Mouse (Mus musculus) midbrain, embryonic 14.5 days (tissue): ENCODE measurements around the gene Ddb2. TPM values are rescaled to one million over a fixed set of nuclear protein-coding genes. Genes with fewer than 3 reads are reported as not detected.

Experiments
- ATAC-seq: fragments of 200-750 bp; cut with Nextera tagmentation; 2 replicates; pipeline ENCODE4 v1.8.0; 2017; ENCODE audit warnings: moderate number of reproducible peaks, moderate library complexity; ENCODE audit not compliant: low FRiP score, low TSS enrichment
- DNase-seq: peaks from one replicate; pipeline ENCODE4 v3.0.0-alpha.2; 2015
- H3K27ac ChIP-seq: fragments of 300-500 bp; sonication (generic); replicated peaks from 2 replicates; pipeline ENCODE4 v1.5.1; 2014; ENCODE audit warnings: mild to moderate bottlenecking, low read depth, low read length, moderate library complexity
- H3K27me3 ChIP-seq: fragments of 300-500 bp; sonication (generic); 2 replicates; pipeline ENCODE4 v1.6.1; 2014; ENCODE audit warnings: low read length, control low read depth, mixed read lengths; ENCODE audit not compliant: control insufficient read depth, insufficient read depth
- H3K36me3 ChIP-seq: fragments of 300-500 bp; sonication (generic); 2 replicates; pipeline ENCODE4 v1.6.1; 2014; ENCODE audit warnings: low read length, control low read depth; ENCODE audit not compliant: control insufficient read depth, insufficient read depth
- H3K4me1 ChIP-seq: fragments of 300-500 bp; sonication (generic); 2 replicates; pipeline ENCODE4 v1.6.1; 2014; ENCODE audit warnings: mild to moderate bottlenecking, antibody characterized with exemption, low read length, control low read depth; ENCODE audit not compliant: control insufficient read depth, insufficient read depth
- H3K4me2 ChIP-seq: fragments of 300-500 bp; sonication (generic); 2 replicates; pipeline ENCODE4 v1.6.1; 2014; ENCODE audit warnings: mild to moderate bottlenecking, low read length, moderate library complexity
- H3K4me3 ChIP-seq: fragments of 300-500 bp; sonication (generic); replicated peaks from 2 replicates; pipeline ENCODE4 v1.5.1; 2014; ENCODE audit warnings: low read depth, low read length
- H3K9ac ChIP-seq: fragments of 300-500 bp; sonication (generic); replicated peaks from 2 replicates; pipeline ENCODE4 v1.6.1; 2014; ENCODE audit warnings: mild to moderate bottlenecking, low read length, moderate library complexity
- H3K9me3 ChIP-seq: fragments of 300-500 bp; sonication (generic); 2 replicates; pipeline ENCODE4 v1.6.1; 2016; ENCODE audit warnings: low read length, control low read depth, mixed read lengths; ENCODE audit not compliant: control insufficient read depth
- WGBS: fragments of 180-500 bp; shearing (Covaris S2); extraction: QIAGEN DNeasy Blood & Tissue Kit; methylation state at CpG from one replicate; pipeline ENCODE4 v1.1.7; 2014; 5-methylcytosine and 5-hydroxymethylcytosine counted together
- polyA plus RNA-seq: library from polyadenylated mRNA; unstranded; fragments of >200 nt; fragmentation: Nextera tagmentation; extraction: Ambion mirVana; gene quantifications from 2 replicates; pipeline ENCODE4 v1.2.1, GENCODE M21; 2014

Ddb2 gene
- polyA plus RNA-seq, 1 experiment from 2014 or later, result 10.6 TPM

DNA sequence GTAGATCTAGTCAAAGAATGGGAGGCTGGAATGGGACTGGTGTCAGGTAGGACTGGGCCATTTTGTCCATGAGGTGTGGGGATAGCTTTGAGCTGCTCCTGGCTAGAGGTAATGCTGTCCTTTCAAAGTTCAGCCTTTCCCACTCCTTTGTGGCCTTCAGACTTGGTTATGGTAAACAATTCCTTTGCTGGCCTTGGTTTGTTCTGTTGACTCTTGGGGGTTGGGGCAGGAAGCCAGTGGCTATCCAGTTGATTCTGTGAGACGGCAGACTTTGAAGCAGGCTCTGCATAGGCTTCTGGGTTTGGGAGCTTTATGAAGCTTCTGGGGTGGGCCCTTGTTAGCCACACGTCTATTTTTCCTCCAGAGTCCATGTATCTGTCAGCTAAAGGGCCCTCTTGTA lies 31.9 kb upstream of the Ddb2 start:
- Histone ChIP-seq H3K27me3 (no peaks in the 10 kb centered on the region), H3K4me3 (no peak overlapping the region), H3K27ac (no peak overlapping the region), H3K4me2 (no peak overlapping the region), H3K36me3 (peaks cover 68% of the 10 kb centered on the region), H3K9ac (no peak overlapping the region), H3K9me3 (no peaks in the 10 kb centered on the region), H3K4me1 (peaks cover 15% of the 10 kb centered on the region)
- DNase-seq (no peak), ATAC-seq (no peak)
- WGBS, result 97% methylated on average over 2 of the region's 2 CpGs

DNA sequence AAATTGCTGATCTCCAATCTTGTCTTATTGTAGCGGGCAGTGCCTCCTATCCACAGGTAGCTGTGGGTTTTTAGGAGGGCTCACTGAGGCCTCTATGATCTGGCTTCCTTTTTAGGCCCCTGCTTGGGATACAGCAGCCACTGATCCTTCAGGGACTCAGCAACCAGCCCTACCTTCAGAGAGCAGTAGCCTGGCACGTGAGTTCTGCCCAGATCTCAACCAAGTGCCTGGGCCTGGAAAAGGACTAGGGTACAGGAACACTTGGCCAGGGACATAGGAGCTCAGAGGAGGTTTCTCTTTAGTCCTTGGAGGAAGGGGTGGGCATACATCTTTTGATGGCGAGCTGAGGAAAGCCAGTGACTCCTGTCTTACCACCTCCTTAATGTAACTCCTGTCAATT lies 31.3 kb upstream of the Ddb2 start:
- ATAC-seq (no peak), DNase-seq (no peak)
- WGBS, result 94% methylated on average over 3 of the region's 3 CpGs
- H3K4me3 ChIP-seq, result no peak overlapping the region
- peaks cover 62% of the 10 kb centered on the region for H3K36me3 ChIP-seq
- no peak overlapping the region for H3K9ac ChIP-seq
- no peaks in the 10 kb centered on the region for H3K27me3 ChIP-seq
- peaks cover 15% of the 10 kb centered on the region for H3K4me1 ChIP-seq
- no peak overlapping the region for H3K4me2 ChIP-seq
- no peaks in the 10 kb centered on the region for H3K9me3 ChIP-seq
- H3K27ac ChIP-seq, result no peak overlapping the region

DNA sequence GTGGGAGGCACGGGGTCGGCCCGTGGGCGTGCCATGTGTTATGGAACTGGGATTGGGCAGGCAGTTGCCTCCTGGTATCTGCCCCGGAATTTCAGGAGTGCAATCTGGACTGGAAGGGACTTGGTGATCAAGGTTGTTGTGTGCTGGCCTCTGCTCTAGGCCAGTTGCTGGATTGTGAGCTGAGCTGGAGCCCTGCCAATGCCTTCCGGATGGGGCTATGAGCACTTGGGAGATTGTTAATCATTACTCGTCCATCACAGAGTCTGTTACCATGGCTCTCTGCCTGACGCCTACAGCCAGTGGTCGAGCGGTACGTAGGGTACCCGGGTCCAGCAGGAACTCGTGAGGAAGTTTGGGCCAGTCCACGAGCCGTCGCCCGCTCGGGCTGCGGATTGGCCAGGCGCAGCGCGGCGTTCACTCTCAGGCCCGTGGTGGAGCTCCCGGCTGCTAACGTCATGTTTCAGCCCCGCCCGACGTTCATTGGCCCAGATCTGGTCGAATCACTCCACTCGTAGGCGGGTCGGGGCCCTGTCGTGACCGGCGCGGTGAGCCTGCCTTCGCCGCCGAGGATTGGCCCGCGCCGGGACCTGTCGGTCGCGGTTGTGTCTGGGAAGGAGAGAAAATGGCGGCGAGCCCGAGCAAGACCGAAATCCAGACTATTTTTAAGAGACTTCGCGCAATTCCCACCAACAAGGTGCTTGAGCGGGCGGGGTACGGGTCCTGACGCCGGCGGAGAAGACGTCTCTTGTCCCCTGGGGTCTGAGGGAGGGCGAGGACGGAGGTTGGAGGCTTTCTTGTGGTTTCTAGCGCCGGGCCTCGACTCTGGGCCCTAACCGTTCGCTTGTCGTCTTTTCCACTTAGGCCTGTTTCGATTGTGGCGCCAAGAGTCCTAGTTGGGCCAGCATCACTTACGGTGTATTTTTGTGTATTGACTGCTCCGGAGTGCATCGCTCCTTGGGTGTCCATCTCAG lies 28.2 kb upstream of the Ddb2 start, which contains the start of gene Arfgap2:
TSS of gene Arfgap2 (plus strand) at position 264 of the 971 bp plus-strand sequence.
- Histone ChIP-seq H3K9ac (peak within 1 kb of the TSS; percentile 86), H3K9me3 (no peaks in the 10 kb centered on the region), H3K4me3 (peak within 1 kb of the TSS; percentile 76), H3K27ac (peak within 1 kb of the TSS; percentile 91), H3K4me1 (peaks cover 15% of the 10 kb centered on the region), H3K4me2 (peak within 1 kb of the TSS; percentile 81), H3K27me3 (no peaks in the 10 kb centered on the region), H3K36me3 (peaks cover 36% of the 10 kb centered on the region)
- 3% methylated on average over 72 of the region's 72 CpGs for WGBS
- ATAC-seq, result peak; percentile 99
- peak; percentile 99 for DNase-seq

DNA sequence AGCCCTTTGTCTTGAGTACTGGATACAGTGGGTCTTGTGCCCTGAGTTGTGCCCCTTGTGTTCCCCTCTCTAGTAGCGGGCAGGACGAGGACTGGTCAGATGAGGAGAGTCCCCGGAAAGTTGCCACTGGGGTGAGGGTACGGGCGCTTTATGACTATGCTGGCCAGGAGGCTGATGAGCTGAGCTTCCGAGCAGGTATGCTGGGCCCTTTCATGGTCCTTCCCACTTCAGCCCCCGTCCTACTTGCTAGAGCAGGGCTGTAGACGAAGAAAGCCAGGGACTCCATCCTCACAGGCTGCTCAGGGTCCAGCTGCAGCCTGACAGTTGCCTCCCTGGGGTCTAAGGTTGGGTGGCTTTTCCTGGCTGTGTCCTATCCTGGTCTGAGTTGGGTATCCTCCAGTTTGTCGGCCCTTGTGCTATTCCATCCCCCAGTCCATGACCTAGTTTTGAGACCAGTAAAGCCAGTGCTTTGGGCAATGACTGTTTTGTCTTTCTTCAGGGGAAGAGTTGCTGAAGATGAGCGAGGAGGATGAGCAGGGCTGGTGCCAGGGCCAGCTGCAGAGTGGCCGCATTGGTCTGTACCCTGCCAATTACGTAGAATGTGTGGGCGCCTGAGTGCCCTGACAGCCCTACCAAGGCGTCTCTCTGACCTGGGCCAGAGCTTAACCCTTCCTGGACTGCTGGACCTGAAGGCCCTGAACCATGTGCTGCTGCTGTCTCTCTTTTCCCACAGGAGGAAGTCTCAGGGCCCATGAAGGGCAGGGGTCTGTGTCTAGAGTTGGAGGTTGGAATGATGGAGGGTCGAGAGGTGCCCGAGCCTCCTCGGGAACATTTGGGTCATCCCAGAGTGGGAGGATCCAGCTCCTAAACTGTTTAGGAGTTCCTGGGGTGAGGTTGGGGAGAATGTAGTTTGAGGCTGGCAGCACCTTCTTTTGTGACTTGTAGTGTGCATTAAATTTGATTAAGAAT lies 27.2 kb upstream of the Ddb2 start:
- Histone ChIP-seq H3K4me3 (peak overlapping the region; percentile 76), H3K4me1 (peaks cover 15% of the 10 kb centered on the region), H3K4me2 (peak overlapping the region; percentile 77), H3K27ac (peak overlapping the region; percentile 91), H3K9me3 (no peaks in the 10 kb centered on the region), H3K9ac (peak overlapping the region; percentile 86), H3K36me3 (peaks cover 27% of the 10 kb centered on the region), H3K27me3 (no peaks in the 10 kb centered on the region)
- no peak for ATAC-seq
- DNase-seq, result no peak
- WGBS, result 89% methylated on average over 17 of the region's 17 CpGs

DNA sequence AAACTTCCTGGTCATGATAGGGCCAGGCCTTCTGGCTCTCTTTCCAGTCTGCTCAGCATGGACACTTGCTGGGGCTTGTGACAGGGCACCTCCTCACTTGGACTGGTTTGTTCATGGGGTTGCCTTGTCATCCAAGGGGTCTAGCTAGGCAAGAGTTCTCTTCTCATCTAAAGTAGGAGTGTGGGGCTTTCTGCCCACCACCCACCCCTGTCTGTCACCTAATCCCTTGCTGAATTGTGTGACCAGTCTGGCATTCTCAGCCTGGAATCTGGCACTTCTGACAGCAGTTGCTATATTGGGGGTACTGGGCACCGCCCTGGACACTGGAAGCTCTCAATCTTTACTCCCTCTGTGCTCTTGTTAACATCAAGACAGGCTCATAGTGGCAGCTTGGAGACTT lies 22.7 kb upstream of the Ddb2 start:
- no peak overlapping the region for H3K4me3 ChIP-seq
- 0 out of 2 replicates have a peak, but pooled peaks cover 4% of the 10 kb centered on the region for H3K36me3 ChIP-seq
- no peak overlapping the region for H3K27ac ChIP-seq
- H3K4me1 ChIP-seq, result peaks cover 28% of the 10 kb centered on the region
- no peak overlapping the region for H3K9ac ChIP-seq
- H3K4me2 ChIP-seq, result no peak overlapping the region
- ATAC-seq (no peak), DNase-seq (no peak)
- peaks cover 10% of the 10 kb centered on the region; the same call in 1 of the 2 replicates for H3K27me3 ChIP-seq
- 91% methylated on average over 1 of the region's 1 CpGs for WGBS
- no peaks in the 10 kb centered on the region for H3K9me3 ChIP-seq

DNA sequence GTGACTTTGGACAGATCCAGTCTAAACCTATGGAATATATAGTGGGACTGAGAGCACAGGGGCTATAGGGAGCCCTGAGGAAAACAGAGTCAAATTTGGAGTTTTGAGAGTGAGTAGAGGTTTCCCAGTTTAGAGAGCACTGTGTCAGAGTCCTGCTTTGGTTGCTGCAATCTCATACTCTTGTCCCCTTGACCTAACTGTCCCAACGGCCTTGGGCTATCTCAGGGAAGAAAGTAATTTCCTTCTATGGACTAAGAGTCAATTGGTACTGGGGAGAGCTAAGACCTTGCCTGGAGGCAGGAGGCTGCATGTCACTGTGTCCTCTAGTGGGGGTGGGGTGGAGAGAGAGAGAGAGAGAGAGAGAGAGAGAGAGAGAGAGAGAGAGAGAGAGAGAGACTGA lies 22.0 kb upstream of the Ddb2 start:
- DNase-seq, result no peak
- ATAC-seq, result no peak
- no peak overlapping the region for H3K4me2 ChIP-seq
- H3K4me1 ChIP-seq, result peaks cover 23% of the 10 kb centered on the region
- no peak overlapping the region for H3K27ac ChIP-seq
- H3K9ac ChIP-seq, result no peak overlapping the region
- H3K27me3 ChIP-seq, result peaks cover 10% of the 10 kb centered on the region; the same call in 1 of the 2 replicates
- WGBS, result 68% methylated on average over 1 of the region's 1 CpGs
- no peak overlapping the region for H3K4me3 ChIP-seq
- 0 out of 2 replicates have a peak, but pooled peaks cover 4% of the 10 kb centered on the region for H3K36me3 ChIP-seq
- no peaks in the 10 kb centered on the region for H3K9me3 ChIP-seq

DNA sequence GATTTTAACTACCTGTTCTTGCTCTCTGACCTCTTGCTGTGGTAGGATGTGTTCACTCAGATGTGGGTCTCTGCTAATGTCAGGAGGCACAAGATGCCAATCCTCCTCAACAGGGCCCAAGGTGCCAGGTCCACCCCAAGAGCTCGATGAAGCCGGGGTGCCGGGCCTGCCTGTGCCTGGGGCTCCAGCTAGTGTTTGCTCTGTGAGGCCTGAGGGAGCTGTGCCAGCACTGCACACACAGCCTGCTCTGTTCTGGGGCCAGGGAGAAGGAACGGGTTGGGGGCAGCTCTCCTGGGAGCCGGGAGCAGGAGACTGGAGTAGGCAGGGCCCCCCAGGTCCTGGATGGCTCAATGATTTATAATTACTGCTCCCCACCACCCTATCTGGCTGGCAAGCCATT lies 21.3 kb upstream of the Ddb2 start:
- H3K9me3 ChIP-seq, result no peaks in the 10 kb centered on the region
- H3K9ac ChIP-seq, result peak overlapping the region; percentile 29; the same call in 1 of the 2 replicates
- peak overlapping the region; percentile 99 for H3K4me2 ChIP-seq
- H3K4me3 ChIP-seq, result no peak overlapping the region
- H3K36me3 ChIP-seq, result 0 out of 2 replicates have a peak, but pooled peaks cover 4% of the 10 kb centered on the region
- ATAC-seq, result no peak
- WGBS, result 56% methylated on average over 5 of the region's 5 CpGs
- peak; percentile 20 for DNase-seq
- peaks cover 23% of the 10 kb centered on the region for H3K4me1 ChIP-seq
- peaks cover 10% of the 10 kb centered on the region; the same call in 1 of the 2 replicates for H3K27me3 ChIP-seq
- H3K27ac ChIP-seq, result peak overlapping the region; percentile 22; the same call in 1 of the 2 replicates
